Mouse (Mus musculus) frontal cortex, adult (tissue): ENCODE data around the gene Plekhg1.

Experiments
- ATAC-seq: cut with Nextera tagmentation; 2 replicates; pipeline ENCODE4 v1.9.2; 2017; ENCODE audit warnings: mild to moderate bottlenecking, moderate library complexity, mixed read lengths; ENCODE audit not compliant: low TSS enrichment

Gene Plekhg1

DNA sequence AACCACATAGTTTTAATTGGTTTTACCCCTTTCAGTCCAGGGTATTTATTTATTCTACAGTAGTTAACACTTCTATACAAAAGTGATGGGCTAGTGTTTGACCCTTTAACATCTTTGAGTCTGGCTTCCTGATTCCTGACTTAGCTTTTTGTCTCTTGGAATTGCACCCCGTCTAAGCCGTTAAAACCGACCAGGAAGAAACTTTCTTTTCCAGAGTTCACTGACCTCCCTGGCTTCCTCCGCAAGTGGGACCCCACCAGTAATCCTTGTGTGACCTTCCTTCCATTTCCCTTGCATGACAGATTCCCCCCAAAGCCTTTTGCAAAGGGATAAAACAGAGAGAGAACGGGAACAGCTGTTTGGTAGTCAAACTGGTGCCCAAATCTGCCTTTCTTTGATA lies 1.6 kb downstream of the Plekhg1 start:
- ATAC-seq, result no peak

DNA sequence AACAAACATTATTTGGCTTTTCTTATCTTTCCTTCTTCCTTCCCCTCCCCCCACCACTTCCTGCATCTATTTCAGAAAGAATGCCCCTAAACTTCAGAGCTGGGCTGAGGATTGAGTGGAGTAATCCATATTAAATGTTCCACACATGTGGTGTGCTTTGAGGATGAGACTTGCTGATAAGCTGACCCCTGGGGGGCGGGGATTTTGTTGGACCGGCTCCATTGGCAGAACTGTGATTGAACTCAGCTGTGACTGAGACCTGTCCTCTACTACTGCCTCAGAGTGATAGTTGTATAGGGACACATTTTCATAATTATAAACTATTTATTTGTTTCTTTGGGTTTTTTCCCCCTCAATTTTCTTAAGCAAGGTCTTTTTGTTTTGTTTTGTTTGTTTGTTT lies 2.9 kb downstream of the Plekhg1 start:
- no peak for ATAC-seq

DNA sequence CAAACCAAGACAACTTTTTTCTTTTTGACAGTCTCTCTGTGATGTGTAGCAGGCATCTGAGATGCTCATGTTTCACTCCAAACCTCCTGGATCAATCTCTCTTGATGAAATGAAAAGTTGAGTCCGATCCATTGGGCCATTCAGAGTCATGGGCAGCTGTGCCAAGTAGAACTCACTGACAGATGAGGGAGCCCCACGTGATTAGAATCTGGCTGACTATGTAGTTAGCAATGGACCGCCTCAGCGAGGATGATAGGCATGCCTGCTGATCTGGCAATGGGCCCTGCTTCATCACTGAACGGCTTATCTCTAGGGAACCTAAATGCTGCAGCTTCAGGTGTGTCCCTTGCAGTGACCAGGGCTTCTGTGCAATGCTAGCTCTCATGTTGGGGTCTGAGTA lies 3.7 kb downstream of the Plekhg1 start:
- ATAC-seq, result peak; percentile 22; the same call in 1 of the 2 replicates

DNA sequence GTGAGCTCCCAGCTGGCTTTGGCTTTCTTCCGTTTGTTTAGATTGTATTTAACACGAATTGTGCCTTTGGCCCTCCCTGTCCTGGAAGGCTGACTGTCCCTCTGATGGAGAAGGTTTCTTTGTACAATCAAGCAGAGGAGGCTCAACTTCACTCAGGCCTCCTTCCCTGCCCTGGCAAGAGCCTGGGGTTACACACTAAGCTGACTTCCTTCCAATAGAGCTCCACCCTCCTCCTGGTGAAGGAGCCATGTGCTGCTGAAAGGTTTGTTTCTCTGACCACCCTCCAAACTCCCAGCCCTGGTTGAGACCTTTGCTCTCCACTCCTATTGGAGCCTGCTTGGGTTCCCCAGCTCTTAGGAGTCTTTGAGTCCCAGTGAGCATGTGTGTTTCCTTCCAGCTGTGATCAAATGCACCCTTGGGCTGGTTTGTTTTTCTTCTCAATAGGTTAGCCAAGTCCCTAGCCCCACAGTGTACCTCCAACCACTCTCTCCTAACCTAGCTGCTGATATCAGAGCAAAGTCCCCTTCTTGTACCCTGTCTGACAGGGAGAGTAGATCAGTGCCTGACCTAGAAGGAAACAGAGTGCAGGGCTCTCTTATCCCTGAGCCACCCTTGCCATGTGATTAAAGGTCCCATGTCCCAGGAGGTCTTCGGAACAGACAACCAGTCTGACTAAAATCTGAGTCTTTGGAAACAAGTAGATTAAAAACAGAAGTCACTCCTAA lies 6.8 kb downstream of the Plekhg1 start:
- no peak for ATAC-seq

DNA sequence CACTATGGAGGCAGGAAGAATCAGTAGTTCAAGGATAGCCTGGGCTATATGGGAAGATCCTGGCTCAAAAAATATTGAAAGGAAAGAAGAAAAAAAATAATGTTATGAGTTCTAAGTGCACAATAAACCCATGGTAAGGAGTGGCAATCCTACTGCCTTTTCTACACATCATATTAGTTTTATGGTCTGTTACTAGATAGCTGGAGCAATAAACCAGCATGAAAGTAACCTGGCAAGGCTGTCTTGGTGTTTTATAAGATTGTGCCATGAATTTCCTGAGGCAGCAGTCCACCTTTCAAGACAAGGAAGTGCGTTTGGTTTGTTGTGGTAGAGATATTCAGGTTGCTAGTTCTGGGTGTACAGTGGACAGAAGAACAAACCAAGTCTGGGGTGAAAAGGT lies 9.4 kb downstream of the Plekhg1 start:
- ATAC-seq, result no peak

DNA sequence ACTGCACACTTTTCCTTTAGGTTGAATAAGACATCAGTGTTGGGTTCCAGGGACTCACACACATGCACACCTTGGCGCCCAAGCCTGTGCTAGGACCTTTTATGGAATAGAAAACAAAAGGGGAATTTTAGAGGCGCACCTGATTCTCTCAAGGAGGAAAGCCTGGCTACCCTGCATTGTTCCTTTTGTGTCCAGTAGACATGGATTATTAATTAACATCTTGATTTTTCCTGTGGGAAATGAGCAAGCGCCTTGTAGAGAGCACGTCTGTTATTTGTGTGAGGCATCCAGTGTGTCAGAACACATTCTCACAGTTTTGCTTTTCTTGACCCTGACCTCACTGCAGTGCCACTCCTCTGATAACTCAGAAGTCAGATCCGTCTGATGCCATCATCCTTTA lies 21.8 kb downstream of the Plekhg1 start:
- ATAC-seq, result no peak

DNA sequence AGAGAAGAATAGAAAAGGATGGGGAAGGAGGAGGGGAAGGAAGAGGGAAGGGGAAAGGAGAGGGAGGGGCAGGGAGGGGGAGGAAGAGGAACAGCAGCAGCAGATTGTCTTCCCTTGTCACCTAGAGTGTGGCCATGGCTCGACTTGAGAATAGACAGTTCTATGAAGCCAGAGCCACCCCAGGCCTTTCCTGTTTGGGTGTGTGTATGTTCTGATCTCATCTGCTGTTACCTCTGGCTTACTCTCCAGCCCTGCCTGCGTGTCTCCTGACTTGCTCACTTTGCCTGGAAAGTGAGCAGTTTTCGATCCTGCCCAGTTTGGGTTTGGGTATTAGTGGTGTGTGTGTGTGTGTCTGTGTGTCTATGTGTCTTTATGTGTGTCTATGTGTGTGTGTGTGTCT lies 23.0 kb downstream of the Plekhg1 start:
- ATAC-seq, result no peak

DNA sequence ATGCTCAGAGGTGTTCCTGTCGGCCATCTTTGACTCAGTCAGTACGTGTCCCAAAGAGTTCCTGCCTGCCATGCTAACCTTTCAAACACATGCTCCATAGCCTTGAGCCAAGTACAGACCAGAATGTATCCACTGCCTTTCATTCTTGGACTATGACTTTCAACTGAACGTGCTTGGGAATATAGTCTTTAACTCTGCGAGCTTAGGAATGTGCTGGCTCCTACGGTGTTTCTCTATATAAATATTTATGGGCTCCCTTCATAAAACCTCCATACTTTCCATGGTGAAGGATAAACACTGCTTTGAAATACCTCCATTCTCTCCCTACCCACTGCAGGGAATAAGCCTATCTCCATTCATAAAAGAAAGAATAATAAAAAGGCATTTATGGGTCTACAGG lies 29.0 kb downstream of the Plekhg1 start:
- ATAC-seq, result no peak

DNA sequence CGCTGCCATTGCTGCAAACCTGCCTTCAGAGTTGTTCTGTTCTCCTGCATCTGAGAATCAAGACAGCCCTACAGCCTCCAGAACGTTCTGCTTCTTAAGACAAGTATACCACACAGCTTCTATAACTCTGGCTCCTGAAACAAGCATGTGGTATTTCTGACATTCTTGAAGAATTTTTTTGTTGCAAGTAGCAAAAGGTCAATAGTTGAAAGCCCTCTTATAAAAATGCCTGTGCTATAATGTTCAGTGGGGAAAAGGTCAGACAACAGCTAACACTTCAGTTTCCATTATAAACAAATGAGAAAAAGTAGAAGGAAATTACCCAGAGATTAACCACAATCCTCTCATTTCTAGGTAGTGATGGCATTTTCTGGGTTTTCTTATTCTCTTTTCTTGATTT lies 34.2 kb downstream of the Plekhg1 start:
- ATAC-seq, result no peak

DNA sequence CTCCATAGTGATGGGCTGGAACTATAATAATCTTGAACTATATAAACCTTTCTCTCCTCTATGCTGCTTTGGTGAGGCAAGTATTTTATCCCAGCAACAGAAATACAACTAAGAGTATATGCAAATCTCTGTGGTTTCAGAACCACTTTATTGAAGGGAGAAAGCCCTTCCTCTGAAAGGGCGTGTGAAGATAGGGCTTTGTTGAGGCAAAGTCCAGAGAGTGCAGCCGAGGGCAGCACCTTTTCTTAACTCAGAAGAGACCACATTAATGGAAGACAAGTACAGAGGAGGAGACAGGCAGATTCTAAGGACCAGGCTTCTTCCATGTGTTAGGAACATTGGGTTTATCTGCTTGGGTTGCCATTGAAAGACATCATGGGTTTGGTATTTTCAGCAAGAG lies 36.6 kb downstream of the Plekhg1 start:
- ATAC-seq, result no peak

DNA sequence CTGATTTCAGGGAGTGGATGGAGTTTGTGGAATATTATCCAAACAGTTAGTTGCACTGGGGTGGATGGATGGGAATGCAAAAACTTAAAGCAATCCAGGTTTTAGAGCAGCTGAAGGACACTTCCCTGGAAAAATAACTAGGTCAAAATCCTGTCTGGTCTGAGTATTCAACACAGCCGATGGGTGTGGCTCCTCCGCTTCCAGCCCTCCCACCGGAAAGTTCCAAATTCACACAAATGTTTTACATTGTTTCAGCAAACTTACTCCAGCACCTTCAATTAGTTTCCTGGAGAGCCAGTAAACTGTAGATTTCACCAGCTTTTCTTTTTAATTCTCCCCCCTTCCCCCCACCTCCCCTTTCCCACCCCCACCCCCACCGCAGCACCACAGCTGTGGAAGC lies 45.2 kb downstream of the Plekhg1 start:
- no peak for ATAC-seq

DNA sequence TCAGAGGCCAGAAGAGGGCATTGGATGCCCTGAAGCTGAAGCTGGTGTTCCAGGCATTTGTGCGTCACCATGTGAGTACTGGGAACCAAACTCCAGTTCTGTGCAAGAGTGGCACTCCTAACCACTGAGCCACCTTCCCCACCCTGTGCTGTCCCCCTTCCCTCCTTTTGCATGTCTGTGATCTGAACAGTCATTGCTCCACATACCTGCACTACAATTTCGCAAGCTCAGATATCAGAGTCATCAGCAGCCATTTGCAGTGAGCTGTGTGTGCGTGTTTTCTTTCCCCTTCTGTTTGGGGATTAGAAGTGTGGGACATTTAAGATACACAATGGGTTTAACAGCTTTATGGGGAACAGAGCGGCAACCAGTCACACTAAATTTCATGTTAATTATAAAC lies 46.4 kb downstream of the Plekhg1 start:
- ATAC-seq, result no peak

DNA sequence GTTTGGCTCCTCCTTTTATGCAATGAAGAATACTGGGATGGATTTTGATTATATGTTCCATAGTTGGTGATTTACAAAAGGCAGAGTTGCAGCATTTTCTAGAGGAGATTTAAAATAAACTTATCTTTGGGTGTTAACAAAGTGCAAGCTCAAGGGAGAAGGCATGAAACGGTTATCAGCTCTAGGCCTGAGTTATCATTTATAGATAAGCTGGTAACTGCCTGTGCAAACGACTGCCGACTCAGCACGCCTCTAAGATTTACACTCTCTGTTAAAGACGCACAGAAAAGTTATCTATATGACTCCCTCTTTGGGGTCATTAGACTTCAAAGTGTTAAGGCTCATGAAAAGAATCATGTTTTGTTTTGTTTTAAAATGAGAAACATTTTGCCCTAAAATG lies 46.8 kb downstream of the Plekhg1 start:
- no peak for ATAC-seq

DNA sequence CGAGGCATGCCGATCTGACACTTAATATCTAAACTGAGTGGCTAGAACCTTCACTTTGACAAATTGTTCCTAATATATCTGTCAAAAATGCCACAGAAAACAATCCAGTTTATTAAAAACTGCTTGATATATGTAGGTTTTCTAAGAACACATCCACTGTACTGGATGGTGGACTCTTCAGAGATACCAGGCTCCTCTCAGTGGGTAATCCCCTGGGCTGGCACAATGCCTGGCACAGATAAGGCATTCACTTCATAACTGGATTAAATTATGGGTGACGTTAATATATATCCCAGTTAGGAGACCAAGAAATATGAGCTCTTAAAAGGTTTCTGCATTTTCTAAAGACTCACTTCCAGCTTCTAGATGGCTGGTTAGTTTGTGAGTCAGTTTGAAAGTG lies 53.7 kb downstream of the Plekhg1 start:
- no peak for ATAC-seq

DNA sequence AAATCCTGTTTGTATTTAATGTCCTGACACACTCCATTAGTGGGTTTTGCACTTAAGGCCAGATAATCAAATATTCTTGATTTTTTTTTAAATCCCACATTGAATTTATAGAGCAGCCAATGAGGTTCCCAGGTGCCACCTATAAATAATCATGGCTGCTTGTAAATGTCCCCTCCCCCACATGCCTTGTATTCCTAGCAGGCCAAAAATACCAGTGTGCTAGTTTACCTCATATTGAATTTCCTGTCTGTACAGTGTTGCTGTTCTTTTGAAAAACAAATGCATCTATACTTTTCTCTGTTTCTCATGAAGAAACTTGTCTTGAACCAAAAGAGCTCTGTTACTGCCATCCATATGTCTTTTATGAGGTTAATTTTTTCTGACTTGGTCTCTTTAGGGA lies 59.3 kb downstream of the Plekhg1 start:
- ATAC-seq, result no peak

DNA sequence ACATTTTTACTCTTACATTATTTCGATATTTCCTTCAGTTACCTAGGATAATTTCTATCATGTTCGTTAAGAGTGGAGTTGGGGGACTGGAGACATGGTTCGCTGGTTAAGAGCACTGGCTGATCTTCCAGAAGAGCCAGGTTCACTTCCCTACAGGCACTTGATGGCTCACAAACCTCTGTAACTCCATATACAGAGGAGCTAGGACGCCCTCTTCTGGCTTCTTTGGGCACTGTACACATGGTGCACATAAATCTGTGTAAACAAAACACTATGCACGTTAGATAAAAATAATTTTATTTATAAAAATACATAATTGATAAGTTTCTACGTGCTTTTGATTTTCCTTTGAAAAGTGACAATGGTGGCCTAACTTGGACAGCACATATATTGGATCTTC lies 61.1 kb downstream of the Plekhg1 start:
- no peak for ATAC-seq

DNA sequence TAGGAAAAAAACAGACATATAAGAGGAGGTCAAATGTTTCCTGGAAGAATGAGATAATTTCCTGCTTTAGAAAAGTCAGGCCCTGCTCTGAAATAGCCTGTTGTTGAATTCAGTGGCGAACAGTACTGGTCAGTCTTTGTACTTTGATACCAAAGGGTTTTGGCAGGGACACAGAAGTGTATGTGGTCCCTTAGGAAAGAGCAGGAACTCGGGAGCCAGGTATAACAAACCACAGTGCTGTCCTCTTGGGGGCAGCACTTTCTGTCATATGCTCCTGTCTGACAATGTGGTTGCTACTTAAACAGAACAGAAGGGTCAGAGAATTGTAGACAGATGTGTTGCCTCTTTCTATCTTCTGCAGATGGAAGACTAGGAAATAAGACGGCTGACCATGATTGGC lies 65.2 kb downstream of the Plekhg1 start:
- ATAC-seq, result no peak

DNA sequence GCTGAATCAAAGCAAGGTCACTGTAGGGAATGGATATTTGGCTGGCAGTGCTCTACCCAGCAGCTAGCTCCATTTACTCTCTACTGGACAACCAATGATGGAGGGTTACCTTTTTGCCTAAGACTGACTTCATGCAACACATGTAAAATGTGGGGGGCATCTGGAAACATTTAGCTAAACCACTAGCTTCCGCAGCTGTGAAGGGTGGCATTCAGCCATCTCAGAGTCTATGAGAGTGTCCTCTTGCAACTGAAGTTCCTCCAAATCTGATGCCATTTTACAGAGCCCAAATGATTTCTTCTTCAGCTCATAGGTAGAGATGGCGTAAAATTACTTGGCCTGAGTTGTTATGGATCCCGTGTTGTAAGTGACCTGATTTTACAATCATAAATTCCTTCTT lies 67.8 kb downstream of the Plekhg1 start:
- no peak for ATAC-seq

DNA sequence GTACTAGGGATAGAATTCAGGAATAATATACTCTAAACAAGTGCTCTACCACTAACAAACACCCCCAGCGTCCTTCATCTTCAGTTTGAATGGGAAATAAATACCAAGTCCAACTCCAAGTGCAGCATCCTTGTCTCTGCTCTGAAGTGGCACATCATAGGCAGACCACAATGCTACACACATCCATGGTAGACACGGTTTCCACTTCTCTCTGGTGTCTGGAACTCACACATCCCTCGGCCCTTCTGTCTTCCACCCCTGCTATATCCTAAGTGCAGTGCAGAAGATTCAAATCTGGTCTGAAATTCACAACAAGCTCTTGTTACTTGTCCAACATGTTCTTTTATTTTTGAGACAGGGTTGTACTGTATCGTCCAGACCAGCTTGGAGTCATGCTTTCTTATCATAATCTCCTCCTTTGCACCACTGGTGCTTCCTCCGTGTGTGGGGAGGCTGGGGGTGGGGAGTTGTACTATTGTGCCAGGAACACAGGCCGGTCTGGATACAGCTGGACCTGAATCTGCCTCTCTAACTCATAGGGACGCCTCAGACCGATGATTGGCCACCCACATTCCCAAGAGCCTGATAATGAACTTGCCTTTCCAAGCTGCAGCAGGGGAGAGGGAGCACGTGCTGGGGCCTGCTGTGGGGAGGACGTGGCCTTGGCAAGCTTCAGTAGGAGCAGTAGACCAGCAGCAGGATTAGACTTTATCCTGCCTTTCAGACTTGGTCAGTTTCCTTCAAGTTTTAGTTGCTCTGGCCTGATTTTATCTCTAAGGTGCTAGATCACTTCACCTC lies 70.5 kb downstream of the Plekhg1 start:
- ATAC-seq, result peak; percentile 82

DNA sequence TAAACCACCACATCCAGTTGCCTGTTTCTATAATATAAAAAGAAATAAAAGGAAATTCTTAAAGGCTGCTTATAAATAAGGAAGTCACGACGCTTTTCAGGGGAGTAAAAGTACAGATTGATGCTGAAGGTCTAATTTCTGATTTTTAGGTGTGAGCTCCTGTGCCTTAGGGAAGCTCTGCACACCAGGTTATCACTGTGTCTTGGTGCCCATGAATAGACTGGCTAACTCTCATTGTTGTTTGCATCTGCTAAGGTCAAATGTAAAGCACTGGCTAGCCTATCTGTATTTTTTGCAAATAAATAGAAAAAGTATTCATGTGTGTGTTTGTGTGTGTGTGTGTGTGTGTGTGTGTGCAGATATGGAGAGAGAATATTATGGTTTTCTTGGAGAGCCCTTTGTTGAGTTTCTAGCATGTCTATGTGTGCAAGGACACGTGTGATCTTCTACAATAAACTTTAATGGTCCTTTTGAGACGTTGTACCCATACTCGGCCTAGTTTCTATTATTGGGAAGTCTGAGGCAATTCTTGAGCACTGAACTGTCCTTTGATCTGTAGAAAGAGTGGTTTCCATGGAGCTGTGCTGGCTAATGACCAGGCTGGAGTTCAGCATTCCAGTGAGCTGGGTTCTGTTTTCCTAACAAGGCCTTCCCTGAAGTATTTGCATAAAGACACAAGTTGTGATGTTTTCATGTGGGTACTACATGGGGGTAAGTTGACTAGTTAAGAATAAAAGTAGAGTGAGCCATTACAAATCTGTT lies 79.0 kb downstream of the Plekhg1 start:
- ATAC-seq, result peak; percentile 41; the same call in 1 of the 2 replicates

DNA sequence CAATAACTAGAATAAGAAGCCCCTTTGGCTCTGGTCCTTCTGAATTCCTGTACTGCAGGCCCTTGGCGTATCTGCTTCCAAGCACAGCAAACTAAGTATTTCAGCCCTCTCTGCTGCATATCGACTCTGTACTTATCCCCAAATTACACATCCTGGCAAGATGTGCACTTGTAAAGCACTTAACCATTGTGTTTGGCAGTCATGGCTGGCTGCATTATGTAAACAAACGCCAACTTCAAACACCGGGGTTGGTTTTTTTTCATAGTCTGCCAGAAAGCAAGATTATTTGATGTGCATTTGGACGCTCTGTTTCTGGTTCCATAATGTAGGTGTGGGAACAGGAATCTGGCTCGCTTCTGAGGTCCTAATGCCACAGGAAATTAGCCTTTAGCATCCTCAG lies 83.7 kb downstream of the Plekhg1 start:
- no peak for ATAC-seq

DNA sequence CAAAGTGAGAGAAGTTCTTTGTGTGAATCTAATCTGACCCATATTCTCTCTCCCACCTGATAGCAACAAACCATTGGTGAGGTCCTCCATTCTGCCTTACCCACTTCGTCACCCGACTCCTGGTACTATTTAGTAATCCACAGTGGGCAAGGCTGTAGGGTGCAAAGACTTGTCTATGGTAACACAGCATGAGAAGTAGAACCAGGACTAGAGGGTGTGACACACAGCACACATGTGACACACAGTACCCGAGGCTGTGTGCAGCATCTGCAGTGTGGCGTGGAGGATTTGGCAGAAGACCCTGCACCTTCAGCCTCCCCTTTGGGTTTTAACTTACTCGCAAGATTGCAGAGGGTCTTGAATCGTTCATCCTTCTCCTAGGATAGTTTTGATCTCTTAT lies 85.9 kb downstream of the Plekhg1 start:
- ATAC-seq, result no peak

DNA sequence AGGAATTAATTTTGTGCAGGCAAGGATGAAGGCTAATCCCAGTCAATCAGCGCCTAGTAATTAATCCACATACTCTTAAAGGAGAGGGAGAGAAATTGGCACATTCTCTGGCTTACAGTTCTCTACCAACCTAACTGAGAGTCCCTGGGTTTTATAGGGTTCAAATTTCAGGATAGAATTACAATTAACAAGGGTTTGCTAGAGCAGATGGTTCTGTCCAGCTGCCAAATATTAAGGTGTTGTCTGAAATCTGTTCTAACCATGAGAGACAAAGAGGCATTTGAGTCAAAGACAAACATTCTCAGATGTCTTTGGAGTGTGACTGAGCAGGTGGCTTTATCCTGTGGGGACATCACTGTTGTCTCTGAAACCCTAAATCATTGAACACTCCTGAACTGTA lies 87.2 kb downstream of the Plekhg1 start:
- ATAC-seq, result no peak
